Mouse (Mus musculus): ENCODE results near the gene Atp5f1. TPM values are rescaled to one million over a fixed set of nuclear protein-coding genes. Genes with fewer than 3 reads are reported as not detected.

The Atp5f1 gene
- polyA plus RNA-seq, 1 experiment from 2014 or later = 490 TPM

- H3K27me3 ChIP-seq = no peaks in the 10 kb centered on the region
- H3K4me3 ChIP-seq = no peak overlapping the region
- no peaks in the 10 kb centered on the region for H3K36me3 ChIP-seq
- ATAC-seq (replicated peaks) = no peak
- H3K4me2 ChIP-seq (replicated peaks) = no peak overlapping the region
- no peaks in the 10 kb centered on the region for H3K4me1 ChIP-seq
- no peak overlapping the region for H3K9ac ChIP-seq (replicated peaks)
- no peaks in the 10 kb centered on the region for H3K9me3 ChIP-seq
- 76% methylated on average over 11 of the region's 11 CpGs for WGBS
- H3K27ac ChIP-seq (replicated peaks) = no peak overlapping the region
Measured at GRCm38 (mm10) chr3:105910519-105911190, 49.2 kb downstream of the Atp5f1 start.

- 97% methylated on average over 4 of the region's 4 CpGs for WGBS
- H3K9ac ChIP-seq (replicated peaks) = no peak overlapping the region
- ATAC-seq (replicated peaks) = no peak
Measured at GRCm38 (mm10) chr3:105908976-105909375, 50.9 kb downstream of the Atp5f1 start.

GRCm38 (mm10) chr3:105907956-105908655 lies 51.8 kb downstream of the Atp5f1 start:
- Histone ChIP-seq H3K9ac (replicated peaks) (no peak overlapping the region), H3K4me2 (replicated peaks) (no peak overlapping the region), H3K9me3 (no peaks in the 10 kb centered on the region), H3K27me3 (no peaks in the 10 kb centered on the region), H3K4me3 (no peak overlapping the region), H3K36me3 (no peaks in the 10 kb centered on the region), H3K27ac (replicated peaks) (no peak overlapping the region), H3K4me1 (no peaks in the 10 kb centered on the region)
- 39% methylated on average over 9 of the region's 9 CpGs for WGBS
- no peak for ATAC-seq (replicated peaks)

More at GRCm38 (mm10) chr3:105908976-105909375, 50.9 kb downstream of the Atp5f1 start:
- Histone ChIP-seq H3K4me2 (replicated peaks) (no peak overlapping the region), H3K27me3 (no peaks in the 10 kb centered on the region), H3K4me3 (no peak overlapping the region), H3K9me3 (no peaks in the 10 kb centered on the region), H3K36me3 (no peaks in the 10 kb centered on the region), H3K4me1 (no peaks in the 10 kb centered on the region), H3K27ac (replicated peaks) (no peak overlapping the region)

- 93% methylated on average over 9 of the region's 9 CpGs for WGBS
- H3K4me2 ChIP-seq (replicated peaks) = no peak overlapping the region
- no peak for ATAC-seq (replicated peaks)
- no peak overlapping the region for H3K9ac ChIP-seq (replicated peaks)
- no peaks in the 10 kb centered on the region for H3K27me3 ChIP-seq
- H3K4me3 ChIP-seq = no peak overlapping the region
- no peak overlapping the region for H3K27ac ChIP-seq (replicated peaks)
- no peaks in the 10 kb centered on the region for H3K4me1 ChIP-seq
- no peaks in the 10 kb centered on the region for H3K36me3 ChIP-seq
- H3K9me3 ChIP-seq = no peaks in the 10 kb centered on the region
Measured at GRCm38 (mm10) chr3:105904721-105905120, 55.2 kb downstream of the Atp5f1 start.

GRCm38 (mm10) chr3:105904213-105904612 lies 55.7 kb downstream of the Atp5f1 start:
- WGBS = 81% methylated on average over 4 of the region's 4 CpGs

GRCm38 (mm10) chr3:105901468-105901867 lies 58.4 kb downstream of the Atp5f1 start:
- H3K27me3 ChIP-seq = no peaks in the 10 kb centered on the region
- no peaks in the 10 kb centered on the region for H3K9me3 ChIP-seq
- no peak overlapping the region for H3K27ac ChIP-seq (replicated peaks)
- no peak overlapping the region for H3K4me2 ChIP-seq (replicated peaks)
- H3K4me3 ChIP-seq = no peak overlapping the region
- no peak overlapping the region for H3K9ac ChIP-seq (replicated peaks)
- ATAC-seq (replicated peaks) = no peak
- H3K4me1 ChIP-seq = no peaks in the 10 kb centered on the region
- no peaks in the 10 kb centered on the region for H3K36me3 ChIP-seq
- 79% methylated on average over 4 of the region's 4 CpGs for WGBS

More at GRCm38 (mm10) chr3:105904213-105904612, 55.7 kb downstream of the Atp5f1 start:
- Histone ChIP-seq H3K9me3 (no peaks in the 10 kb centered on the region), H3K27ac (replicated peaks) (no peak overlapping the region), H3K4me3 (no peak overlapping the region), H3K4me2 (replicated peaks) (no peak overlapping the region), H3K36me3 (no peaks in the 10 kb centered on the region), H3K27me3 (no peaks in the 10 kb centered on the region), H3K4me1 (no peaks in the 10 kb centered on the region), H3K9ac (replicated peaks) (no peak overlapping the region)
- ATAC-seq (replicated peaks) = no peak

- ATAC-seq (replicated peaks) = no peak
- Histone ChIP-seq H3K4me1 (no peaks in the 10 kb centered on the region), H3K4me2 (replicated peaks) (no peak overlapping the region), H3K9me3 (no peaks in the 10 kb centered on the region), H3K9ac (replicated peaks) (no peak overlapping the region), H3K27me3 (no peaks in the 10 kb centered on the region), H3K4me3 (no peak overlapping the region), H3K27ac (replicated peaks) (no peak overlapping the region), H3K36me3 (no peaks in the 10 kb centered on the region)
- 88% methylated on average over 3 of the region's 3 CpGs for WGBS
Measured at GRCm38 (mm10) chr3:105900716-105901115, 59.2 kb downstream of the Atp5f1 start.

- Histone ChIP-seq H3K4me1 (no peaks in the 10 kb centered on the region), H3K36me3 (no peaks in the 10 kb centered on the region), H3K4me2 (replicated peaks) (no peak overlapping the region), H3K9me3 (no peaks in the 10 kb centered on the region), H3K27ac (replicated peaks) (no peak overlapping the region), H3K4me3 (no peak overlapping the region), H3K27me3 (no peaks in the 10 kb centered on the region), H3K9ac (replicated peaks) (no peak overlapping the region)
- 83% methylated on average over 6 of the region's 6 CpGs for WGBS
- no peak for ATAC-seq (replicated peaks)
Measured at GRCm38 (mm10) chr3:105900266-105900665, 59.6 kb downstream of the Atp5f1 start.

GRCm38 (mm10) chr3:105899394-105900147 lies 60.3 kb downstream of the Atp5f1 start:
- no peak overlapping the region for H3K9ac ChIP-seq (replicated peaks)
- no peaks in the 10 kb centered on the region for H3K4me1 ChIP-seq
- no peaks in the 10 kb centered on the region for H3K9me3 ChIP-seq
- 46% methylated on average over 8 of the region's 8 CpGs for WGBS
- no peak overlapping the region for H3K4me2 ChIP-seq (replicated peaks)
- no peak overlapping the region for H3K27ac ChIP-seq (replicated peaks)
- ATAC-seq (replicated peaks) = peak; percentile 77
- no peaks in the 10 kb centered on the region for H3K36me3 ChIP-seq
- H3K27me3 ChIP-seq = no peaks in the 10 kb centered on the region
- no peak overlapping the region for H3K4me3 ChIP-seq

- Histone ChIP-seq H3K4me3 (no peak overlapping the region), H3K9ac (replicated peaks) (no peak overlapping the region), H3K36me3 (no peaks in the 10 kb centered on the region), H3K27ac (replicated peaks) (no peak overlapping the region), H3K27me3 (no peaks in the 10 kb centered on the region), H3K4me1 (no peaks in the 10 kb centered on the region), H3K9me3 (no peaks in the 10 kb centered on the region), H3K4me2 (replicated peaks) (no peak overlapping the region)
- WGBS = 91% methylated on average over 11 of the region's 11 CpGs
- ATAC-seq (replicated peaks) = no peak
Measured at GRCm38 (mm10) chr3:105898861-105899260, 61.0 kb downstream of the Atp5f1 start.

- ATAC-seq (replicated peaks) = no peak
- H3K4me1 ChIP-seq = no peaks in the 10 kb centered on the region
- no peaks in the 10 kb centered on the region for H3K36me3 ChIP-seq
- no peaks in the 10 kb centered on the region for H3K9me3 ChIP-seq
- no peak overlapping the region for H3K9ac ChIP-seq (replicated peaks)
- 91% methylated on average over 2 of the region's 2 CpGs for WGBS
- H3K4me3 ChIP-seq = no peak overlapping the region
- no peaks in the 10 kb centered on the region for H3K27me3 ChIP-seq
- no peak overlapping the region for H3K27ac ChIP-seq (replicated peaks)
- H3K4me2 ChIP-seq (replicated peaks) = no peak overlapping the region
Measured at GRCm38 (mm10) chr3:105898325-105898724, 61.6 kb downstream of the Atp5f1 start.

- no peak overlapping the region for H3K4me3 ChIP-seq
- no peak for ATAC-seq (replicated peaks)
- no peaks in the 10 kb centered on the region for H3K9me3 ChIP-seq
- H3K9ac ChIP-seq (replicated peaks) = no peak overlapping the region
- no peak overlapping the region for H3K4me2 ChIP-seq (replicated peaks)
- no peaks in the 10 kb centered on the region for H3K4me1 ChIP-seq
- H3K27me3 ChIP-seq = no peaks in the 10 kb centered on the region
- no peaks in the 10 kb centered on the region for H3K36me3 ChIP-seq
- WGBS = 82% methylated on average over 3 of the region's 3 CpGs
- H3K27ac ChIP-seq (replicated peaks) = no peak overlapping the region
Measured at GRCm38 (mm10) chr3:105896811-105897210, 63.1 kb downstream of the Atp5f1 start.

Data from forebrain, embryonic 15.5 days (tissue).